Mouse (Mus musculus): Measurements from ENCODE around the gene 4933417A18Rik.
"Not testable (repeated sequence)": the region's sequence is repeated elsewhere in the genome, so short reads cannot be mapped to it uniquely, and the experiment has no call there.

DNA sequence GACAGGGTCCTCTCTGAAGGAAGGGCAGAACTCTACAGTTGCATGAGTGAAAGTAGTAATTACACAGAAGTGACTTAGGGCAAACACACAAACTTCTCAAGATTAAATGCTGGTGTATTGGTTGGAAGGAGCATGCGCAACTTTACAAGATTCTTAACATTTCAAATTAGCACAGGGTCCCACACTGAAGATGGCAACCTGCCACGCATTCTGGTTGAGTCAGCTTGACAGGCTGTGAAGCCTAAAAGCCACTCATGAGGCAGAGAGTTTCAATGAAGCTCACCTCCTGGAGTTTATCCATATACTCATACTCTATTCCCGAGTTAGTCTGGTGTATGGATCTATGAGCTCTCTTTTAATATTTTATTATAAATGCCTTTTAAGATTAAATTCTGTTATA lies 33.9 kb downstream of the 4933417A18Rik start:
- not testable (repeated sequence) for TF ChIP-seq CTCF (IDR thresholded peaks at IDR 0.05; ENCODE audit: low read depth, low read length); GATA2 (IDR thresholded peaks at IDR 0.05; ENCODE audit: borderline replicate concordance, low read depth, low read length); GATA1 (IDR thresholded peaks at IDR 0.05; ENCODE audit: borderline replicate concordance, low read length); TAL1 (conservative IDR thresholded peaks at IDR 0.05; ENCODE audit: low read depth, low read length); POLR2AphosphoS5 (IDR thresholded peaks at IDR 0.05; ENCODE audit: insufficient replicate concordance, low read depth, low read length)

Measured in G1E (cell line).